Mouse (Mus musculus): ENCODE measurements at regions not wholly inside any gene's neighbourhood (a gene's known extent, or its start where the extent isn't known, plus 50 kb on each side); places are given as distances from the start of the nearest gene placed in this dataset.

- no peaks in the 10 kb centered on the region for H3K4me1 ChIP-seq
- no peaks in the 10 kb centered on the region for H3K9me3 ChIP-seq
- WGBS, result 64% methylated on average over 3 of the region's 3 CpGs
- H3K9ac ChIP-seq, result no peak overlapping the region
- no peaks in the 10 kb centered on the region for H3K36me3 ChIP-seq
- H3K4me3 ChIP-seq (replicated peaks), result no peak overlapping the region
- no peak overlapping the region for H3K27ac ChIP-seq
- H3K27me3 ChIP-seq (replicated peaks), result no peaks in the 10 kb centered on the region
- H3K4me2 ChIP-seq, result no peak overlapping the region
- no peak for ATAC-seq (ENCODE audit: insufficient read depth, low FRiP score, low read depth)
Measured at GRCm38 (mm10) chrX:21428081-21428480, 56.3 kb upstream of the Agtr2 start.

GRCm38 (mm10) chrX:21433501-21433900, 50.8 kb upstream of the Agtr2 start:
- no peaks in the 10 kb centered on the region for H3K4me1 ChIP-seq
- no peaks in the 10 kb centered on the region for H3K9me3 ChIP-seq
- no peak overlapping the region for H3K9ac ChIP-seq
- H3K4me3 ChIP-seq (replicated peaks), result no peak overlapping the region
- no peaks in the 10 kb centered on the region for H3K27me3 ChIP-seq (replicated peaks)
- H3K27ac ChIP-seq, result no peak overlapping the region
- no peak for ATAC-seq (ENCODE audit: insufficient read depth, low FRiP score, low read depth)
- H3K36me3 ChIP-seq, result no peaks in the 10 kb centered on the region
- no peak overlapping the region for H3K4me2 ChIP-seq

Measured in stomach, embryonic 15.5 days (tissue).